Mouse (Mus musculus): ENCODE results near the gene Fam193a.

GRCm38 (mm10) chr5:34525663-34526476 lies 156.1 kb downstream of the Fam193a start, which contains the start of gene Sh3bp2:
- TF ChIP-seq CTCF (IDR thresholded peaks at IDR 0.05; ENCODE audit: low read depth, low read length) (no peak), EP300 (IDR thresholded peaks at IDR 0.05; ENCODE audit: insufficient read depth, low read depth, low read length) (no peak)
